Comparison of ENCODE assay signal across 17 mouse cellular contexts in the genomic region with DNA sequence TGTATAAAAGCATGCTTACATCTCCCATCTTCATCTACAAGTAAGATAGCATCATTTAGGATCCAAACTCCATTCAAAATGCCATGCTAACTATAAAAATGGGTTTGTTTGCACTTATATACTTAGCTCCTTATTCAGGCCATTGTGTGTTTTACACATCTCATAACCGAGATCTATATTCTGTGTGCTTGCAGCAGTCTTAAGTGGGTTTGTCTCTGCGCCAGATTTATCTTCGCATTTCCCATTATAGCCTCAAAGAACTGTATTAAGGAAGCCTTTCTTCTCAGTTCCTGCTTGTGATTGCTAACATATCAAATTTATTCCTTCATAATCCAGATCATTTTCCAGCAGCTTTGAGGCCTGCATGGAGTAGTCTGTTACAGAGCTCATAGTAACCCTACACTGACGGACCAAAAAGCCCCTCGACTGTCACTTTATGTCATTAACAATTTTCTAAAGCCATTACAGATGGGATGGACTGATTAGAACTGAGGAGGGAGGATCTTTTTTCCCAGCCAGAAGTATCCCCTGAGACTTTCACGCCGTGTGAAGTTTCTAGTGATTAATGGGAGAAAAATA.
DNase-seq lines count a peak whose midpoint lies in the region; ATAC-seq and TF ChIP-seq lines count a peak whose summit lies in the region.
"Had no signal": no experiment of that assay in that cellular context is flagged by ENCODE, and none has a peak within 500 bp of the region (broad histone marks: within the 10 kb centered on the region; RNA-seq: fewer than 3 reads in every experiment).

No protein-coding gene starts in this region.

- H3K4me2 ChIP-seq in forebrain, postnatal 0 days (ENCODE audit: low read depth) = no peak overlapping the region
- no peak overlapping the region for H3K4me2 ChIP-seq in forebrain, embryonic 15.5 days (replicated peaks)
- no peak overlapping the region for H3K4me2 ChIP-seq in midbrain, embryonic 13.5 days (replicated peaks)
- no peak overlapping the region for H3K4me2 ChIP-seq in midbrain, postnatal 0 days (ENCODE audit: low read depth, low read length, poor library complexity, severe bottlenecking)
- H3K4me2 ChIP-seq in embryonic facial prominence, embryonic 12.5 days (replicated peaks) = no peak overlapping the region
- H3K4me2 ChIP-seq: intestine, embryonic 15.5 days; limb, embryonic 12.5 days had no signal

- H3K4me1 ChIP-seq in forebrain, postnatal 0 days (ENCODE audit: insufficient read depth) = no peaks in the 10 kb centered on the region; the same call in 1 of the 2 replicates
- H3K4me1 ChIP-seq in forebrain, embryonic 15.5 days = no peaks in the 10 kb centered on the region
- H3K4me1 ChIP-seq in midbrain, embryonic 13.5 days (replicated peaks) = no peaks in the 10 kb centered on the region
- no peaks in the 10 kb centered on the region for H3K4me1 ChIP-seq in midbrain, postnatal 0 days (ENCODE audit: insufficient read depth, low read length)
- no peaks in the 10 kb centered on the region for H3K4me1 ChIP-seq in embryonic facial prominence, embryonic 12.5 days
- H3K4me1 ChIP-seq: intestine, embryonic 15.5 days; limb, embryonic 12.5 days had no signal

- H3K9me3 ChIP-seq in forebrain, postnatal 0 days (ENCODE audit: low read length) = no peaks in the 10 kb centered on the region
- H3K9me3 ChIP-seq in forebrain, embryonic 15.5 days = no peaks in the 10 kb centered on the region
- H3K9me3 ChIP-seq in midbrain, embryonic 13.5 days = no peaks in the 10 kb centered on the region
- H3K9me3 ChIP-seq in midbrain, postnatal 0 days (ENCODE audit: low read length) = no peaks in the 10 kb centered on the region
- no peaks in the 10 kb centered on the region for H3K9me3 ChIP-seq in embryonic facial prominence, embryonic 12.5 days
- H3K9me3 ChIP-seq: intestine, embryonic 15.5 days; limb, embryonic 12.5 days had no signal

- H3K4me3 ChIP-seq in forebrain, postnatal 0 days (ENCODE audit: low read depth, low read length) = no peak overlapping the region
- no peak overlapping the region for H3K4me3 ChIP-seq in forebrain, embryonic 15.5 days
- no peak overlapping the region for H3K4me3 ChIP-seq in midbrain, embryonic 13.5 days (replicated peaks)
- H3K4me3 ChIP-seq in midbrain, postnatal 0 days (ENCODE audit: low read depth, low read length) = no peak overlapping the region
- H3K4me3 ChIP-seq in embryonic facial prominence, embryonic 12.5 days = no peak overlapping the region
- H3K4me3 ChIP-seq: intestine, embryonic 15.5 days; limb, embryonic 12.5 days had no signal

- TF ChIP-seq CTCF in forebrain, postnatal 0 days (IDR thresholded peaks at IDR 0.05; ENCODE audit: low read depth) = no peak
- no peak for TF ChIP-seq CTCF in midbrain, postnatal 0 days (IDR thresholded peaks at IDR 0.05)

- no peaks in the 10 kb centered on the region for H3K27me3 ChIP-seq in forebrain, postnatal 0 days (ENCODE audit: insufficient read depth, low read length)
- no peaks in the 10 kb centered on the region for H3K27me3 ChIP-seq in forebrain, embryonic 15.5 days
- no peaks in the 10 kb centered on the region for H3K27me3 ChIP-seq in midbrain, embryonic 13.5 days
- no peaks in the 10 kb centered on the region for H3K27me3 ChIP-seq in midbrain, postnatal 0 days (ENCODE audit: insufficient read depth, low read length)
- no peaks in the 10 kb centered on the region for H3K27me3 ChIP-seq in embryonic facial prominence, embryonic 12.5 days
- H3K27me3 ChIP-seq: intestine, embryonic 15.5 days; limb, embryonic 12.5 days had no signal

- H3K36me3 ChIP-seq in forebrain, postnatal 0 days (ENCODE audit: insufficient read depth) = no peaks in the 10 kb centered on the region
- H3K36me3 ChIP-seq in forebrain, embryonic 15.5 days = no peaks in the 10 kb centered on the region
- no peaks in the 10 kb centered on the region for H3K36me3 ChIP-seq in midbrain, embryonic 13.5 days
- H3K36me3 ChIP-seq in midbrain, postnatal 0 days (ENCODE audit: insufficient read depth, low read length) = no peaks in the 10 kb centered on the region
- no peaks in the 10 kb centered on the region for H3K36me3 ChIP-seq in embryonic facial prominence, embryonic 12.5 days
- H3K36me3 ChIP-seq: intestine, embryonic 15.5 days; limb, embryonic 12.5 days had no signal

- WGBS in forebrain, postnatal 0 days = 52% methylated on average over 7 of the region's 7 CpGs
- WGBS in forebrain, embryonic 15.5 days = 65% methylated on average over 7 of the region's 7 CpGs
- WGBS in midbrain, embryonic 13.5 days = 61% methylated on average over 7 of the region's 7 CpGs
- 53% methylated on average over 7 of the region's 7 CpGs for WGBS in midbrain, postnatal 0 days
- WGBS in embryonic facial prominence, embryonic 12.5 days = 45% methylated on average over 7 of the region's 7 CpGs

- DNase-seq in forebrain, postnatal 0 days = peak; percentile 44
- DNase-seq in midbrain, postnatal 0 days (ENCODE audit: low spot score) = no peak
- peak; percentile 29 for DNase-seq in mesoderm, embryonic 11.5 days (ENCODE audit: low read depth, low spot score)
- DNase-seq: cerebellum, adult 9-10 months; gastrocnemius, postnatal 14 days; heart, postnatal 14 days; kidney, postnatal 14 days; layer of hippocampus, adult 9-11 months; thymus, adult 2 months had no signal

- ATAC-seq in forebrain, postnatal 0 days = 0 out of 2 replicates have a peak, but pooled peaks have one; percentile 38
- ATAC-seq in forebrain, embryonic 15.5 days (replicated peaks) = no peak
- peak; percentile 53 for ATAC-seq in midbrain, embryonic 13.5 days
- no peak for ATAC-seq in midbrain, postnatal 0 days (ENCODE audit: low FRiP score)
- peak; percentile 80 for ATAC-seq in embryonic facial prominence, embryonic 12.5 days (ENCODE audit: insufficient number of reproducible peaks, insufficient read depth, low FRiP score, low TSS enrichment)
- ATAC-seq in CD4-positive, CD25-positive, alpha-beta regulatory T cell, adult 4 months = no peak
- ATAC-seq: intestine, embryonic 15.5 days; lung, postnatal 0 days had no signal

- H3K27ac ChIP-seq in forebrain, postnatal 0 days (ENCODE audit: low read depth, low read length) = 0 out of 2 replicates have a peak overlapping the region, but pooled peaks have one; percentile 21
- no peak overlapping the region; the same call in 1 of the 2 replicates for H3K27ac ChIP-seq in forebrain, embryonic 15.5 days (replicated peaks)
- H3K27ac ChIP-seq in midbrain, embryonic 13.5 days = no peak overlapping the region
- H3K27ac ChIP-seq in midbrain, postnatal 0 days (ENCODE audit: low read depth, low read length) = no peak overlapping the region
- H3K27ac ChIP-seq in embryonic facial prominence, embryonic 12.5 days = no peak overlapping the region
- H3K27ac ChIP-seq: intestine, embryonic 15.5 days; limb, embryonic 12.5 days; liver, embryonic 14.5 days had no signal

- H3K9ac ChIP-seq in forebrain, postnatal 0 days = no peak overlapping the region
- no peak overlapping the region for H3K9ac ChIP-seq in forebrain, embryonic 15.5 days (replicated peaks)
- no peak overlapping the region for H3K9ac ChIP-seq in midbrain, embryonic 13.5 days (replicated peaks)
- H3K9ac ChIP-seq in midbrain, postnatal 0 days (replicated peaks; ENCODE audit: low read length, poor library complexity, severe bottlenecking) = no peak overlapping the region
- H3K9ac ChIP-seq in embryonic facial prominence, embryonic 12.5 days = no peak overlapping the region
- H3K9ac ChIP-seq: intestine, embryonic 15.5 days; limb, embryonic 12.5 days; liver, embryonic 14.5 days had no signal

Comparison
In these comparisons a context has a peak if more than half of its experiments do, and no peak if none do; other contexts are left out.
1. ATAC-seq: peak in forebrain, postnatal 0 days (single experiment), midbrain, embryonic 13.5 days (single experiment) and embryonic facial prominence, embryonic 12.5 days (single experiment); none in forebrain, embryonic 15.5 days (single experiment), midbrain, postnatal 0 days (single experiment) and CD4-positive, CD25-positive, alpha-beta regulatory T cell, adult 4 months (single experiment).